Mouse (Mus musculus) intestine, embryonic 14.5 days (tissue): ENCODE data around the gene Usp37. TPM values are rescaled to one million over a fixed set of nuclear protein-coding genes. Genes with fewer than 3 reads are reported as not detected.
"Not testable (repeated sequence)": the region's sequence is repeated elsewhere in the genome, so short reads cannot be mapped to it uniquely, and the experiment has no call there.

Experiments used
- ATAC-seq: fragments of 200-750 bp; cut with Nextera tagmentation; replicated peaks from 2 replicates; pipeline ENCODE4 v1.8.0; 2017; ENCODE audit warnings: low read depth, moderate number of reproducible peaks, moderate TSS enrichment, moderate library complexity; ENCODE audit not compliant: low FRiP score, low TSS enrichment
- DNase-seq: peaks from one replicate; pipeline ENCODE4 v3.0.0-alpha.2; 2018; ENCODE audit warnings: low spot score
- H3K27ac ChIP-seq: fragments of 300-500 bp; sonication (generic); 2 replicates; pipeline ENCODE4 v1.5.1; 2014; ENCODE audit warnings: low read depth, mild to moderate bottlenecking, control low read depth
- H3K27me3 ChIP-seq: fragments of 300-500 bp; sonication (generic); replicated peaks from 2 replicates; pipeline ENCODE4 v1.6.1; 2014; ENCODE audit warnings: low read length, control low read depth; ENCODE audit not compliant: control insufficient read depth, insufficient read depth
- H3K36me3 ChIP-seq: fragments of 300-500 bp; sonication (generic); 2 replicates; pipeline ENCODE4 v1.6.1; 2014; ENCODE audit warnings: low read length, control low read depth; ENCODE audit not compliant: control insufficient read depth, insufficient read depth
- H3K4me1 ChIP-seq: fragments of 300-500 bp; sonication (generic); replicated peaks from 2 replicates; pipeline ENCODE4 v1.6.1; 2014; ENCODE audit warnings: low read length, control low read depth, mixed read lengths; ENCODE audit not compliant: control insufficient read depth, insufficient read depth
- H3K4me2 ChIP-seq: fragments of 300-500 bp; sonication (generic); 2 replicates; pipeline ENCODE4 v1.6.1; 2014; ENCODE audit warnings: low read length
- H3K4me3 ChIP-seq: fragments of 300-500 bp; sonication (generic); 2 replicates; pipeline ENCODE4 v1.5.1; 2014; ENCODE audit warnings: low read depth, low read length, control low read depth, mixed read lengths
- H3K9ac ChIP-seq: fragments of 300-500 bp; sonication (generic); 2 replicates; pipeline ENCODE4 v1.6.1; 2014; ENCODE audit warnings: mild to moderate bottlenecking, low read length
- H3K9me3 ChIP-seq: fragments of 300-500 bp; sonication (generic); 2 replicates; pipeline ENCODE4 v1.6.1; 2016; ENCODE audit warnings: low read length, control low read depth; ENCODE audit not compliant: control insufficient read depth
- WGBS: fragments of 180-500 bp; shearing (Covaris S2); extraction: QIAGEN DNeasy Blood & Tissue Kit; methylation state at CpG from one replicate; pipeline ENCODE4 v1.1.7; 2014; 5-methylcytosine and 5-hydroxymethylcytosine counted together
- polyA plus RNA-seq: library from polyadenylated mRNA; unstranded; fragments of >200 nt; fragmentation: Nextera tagmentation; extraction: Ambion mirVana; gene quantifications from 2 replicates; pipeline ENCODE4 v1.2.1, GENCODE M21; 2014

Gene Usp37
- polyA plus RNA-seq, 1 experiment from 2014 or later = 34.8 TPM

GRCm38 (mm10) chr1:74542451-74542961, 1.6 kb downstream of the Usp37 start, which contains the start of gene Plcd4:
TSS of gene Plcd4 (plus strand) at chr1:74542888.
- no peak within 1 kb of the TSS for H3K4me3 ChIP-seq
- WGBS = 6% methylated on average over 6 of the region's 6 CpGs
- no peaks in the 10 kb centered on the region for H3K36me3 ChIP-seq
- no peaks in the 10 kb centered on the region for H3K4me1 ChIP-seq
- no peak within 1 kb of the TSS for H3K4me2 ChIP-seq
- DNase-seq = no peak
- H3K27me3 ChIP-seq = no peaks in the 10 kb centered on the region
- H3K27ac ChIP-seq = no peak within 1 kb of the TSS
- no peak for ATAC-seq
- no peak within 1 kb of the TSS for H3K9ac ChIP-seq
- no peaks in the 10 kb centered on the region for H3K9me3 ChIP-seq

- H3K4me1 ChIP-seq = no peaks in the 10 kb centered on the region
- no peak overlapping the region for H3K9ac ChIP-seq
- no peak overlapping the region for H3K4me2 ChIP-seq
- DNase-seq = no peak
- H3K9me3 ChIP-seq = no peaks in the 10 kb centered on the region
- no peak overlapping the region for H3K27ac ChIP-seq
- no peaks in the 10 kb centered on the region for H3K27me3 ChIP-seq
- no peak for ATAC-seq
- H3K4me3 ChIP-seq = no peak overlapping the region
- no peaks in the 10 kb centered on the region for H3K36me3 ChIP-seq
Observed at GRCm38 (mm10) chr1:74538650-74539049, 5.4 kb downstream of the Usp37 start.

- ATAC-seq (no peak), DNase-seq (no peak)
- no peak overlapping the region for H3K27ac ChIP-seq
- no peak overlapping the region for H3K4me3 ChIP-seq
- H3K9me3 ChIP-seq = no peaks in the 10 kb centered on the region
- H3K9ac ChIP-seq = no peak overlapping the region
- H3K27me3 ChIP-seq = no peaks in the 10 kb centered on the region
- H3K4me2 ChIP-seq = no peak overlapping the region
- 92% methylated on average over 7 of the region's 7 CpGs for WGBS
- no peaks in the 10 kb centered on the region for H3K4me1 ChIP-seq
- H3K36me3 ChIP-seq = peaks cover 93% of the 10 kb centered on the region
Observed at GRCm38 (mm10) chr1:74528589-74528988, 15.5 kb downstream of the Usp37 start.

DNA sequence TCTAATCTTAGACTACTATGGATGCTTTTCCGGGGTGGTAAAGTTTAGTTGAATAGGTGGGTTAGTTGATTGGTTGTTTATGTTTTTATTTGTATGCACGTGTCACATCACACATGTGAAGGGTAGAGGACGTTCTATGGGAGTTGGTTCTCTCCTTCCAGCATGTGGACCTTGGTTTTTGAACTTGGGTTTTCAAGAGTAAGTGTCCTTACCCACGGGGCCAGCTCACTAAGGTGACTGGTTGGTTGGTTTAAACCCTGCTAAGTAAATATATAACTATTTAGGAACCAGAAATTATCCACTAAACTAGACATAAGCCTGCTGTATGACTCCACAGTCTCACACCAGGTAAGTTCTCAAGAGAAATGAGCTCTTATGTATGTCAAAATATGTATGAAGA, 19.3 kb downstream of the Usp37 start:
- Histone ChIP-seq H3K27me3 (no peaks in the 10 kb centered on the region), H3K27ac (no peak overlapping the region), H3K4me2 (no peak overlapping the region), H3K36me3 (peaks cover 96% of the 10 kb centered on the region), H3K4me3 (no peak overlapping the region), H3K9ac (no peak overlapping the region), H3K9me3 (no peaks in the 10 kb centered on the region), H3K4me1 (no peaks in the 10 kb centered on the region)
- WGBS = 91% methylated on average over 4 of the region's 4 CpGs
- no peak for DNase-seq
- ATAC-seq = no peak

DNA sequence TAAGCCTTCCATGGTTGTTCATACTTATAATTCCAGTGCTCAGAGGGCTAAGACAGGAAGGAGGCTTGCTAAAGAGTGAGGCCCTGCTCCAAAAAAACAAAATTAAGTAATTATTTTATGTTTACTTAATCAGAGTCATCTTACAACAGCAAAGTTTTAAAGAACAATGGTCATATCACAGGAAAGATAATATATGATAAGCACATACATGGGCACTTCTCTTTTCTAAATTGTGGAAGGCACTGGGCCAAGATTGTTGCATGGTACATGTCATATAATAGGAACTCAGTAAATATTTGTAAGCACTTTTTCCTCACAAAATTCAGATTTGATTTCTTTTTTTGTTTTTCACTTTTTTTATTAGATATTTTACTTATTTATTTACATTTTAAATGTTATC, 24.2 kb downstream of the Usp37 start:
- Histone ChIP-seq H3K4me1 (no peaks in the 10 kb centered on the region), H3K27me3 (no peaks in the 10 kb centered on the region), H3K36me3 (peaks cover 70% of the 10 kb centered on the region), H3K4me3 (no peak overlapping the region), H3K27ac (no peak overlapping the region), H3K9ac (no peak overlapping the region), H3K4me2 (no peak overlapping the region), H3K9me3 (no peaks in the 10 kb centered on the region)
- DNase-seq (no peak), ATAC-seq (no peak)

- H3K27ac ChIP-seq, H3K4me3 ChIP-seq, H3K27me3 ChIP-seq, H3K4me1 ChIP-seq, H3K9me3 ChIP-seq, ATAC-seq, H3K9ac ChIP-seq, H3K4me2 ChIP-seq, DNase-seq: not testable (repeated sequence)
- H3K36me3 ChIP-seq = peaks cover 32% of the 10 kb centered on the region
- WGBS = 85% methylated on average over 1 of the region's 1 CpGs
Observed at GRCm38 (mm10) chr1:74512999-74513398, 31.1 kb downstream of the Usp37 start.

DNA sequence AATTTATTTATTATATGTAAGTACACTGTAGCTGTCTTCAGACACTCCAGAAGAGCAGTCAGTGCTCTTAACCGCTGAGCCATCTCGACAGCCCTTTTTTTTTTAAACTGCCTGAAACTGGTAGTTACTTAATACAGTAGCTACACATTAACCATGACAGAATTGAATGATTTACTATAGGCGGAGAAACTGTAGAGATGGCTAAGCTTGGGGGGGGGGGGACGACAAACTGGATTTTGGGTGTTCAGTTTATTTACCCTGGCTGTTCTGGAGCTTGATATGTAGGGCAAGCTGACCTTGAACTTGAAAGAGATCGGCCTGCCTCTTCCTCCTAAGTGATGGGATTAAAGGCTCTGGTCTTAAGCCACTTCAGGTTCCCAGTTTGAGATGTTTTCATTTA, 32.8 kb downstream of the Usp37 start:
- no peak overlapping the region for H3K9ac ChIP-seq
- H3K4me2 ChIP-seq = no peak overlapping the region
- no peaks in the 10 kb centered on the region for H3K9me3 ChIP-seq
- WGBS = 95% methylated on average over 5 of the region's 5 CpGs
- no peaks in the 10 kb centered on the region for H3K27me3 ChIP-seq
- no peak overlapping the region for H3K27ac ChIP-seq
- peaks cover 17% of the 10 kb centered on the region for H3K4me1 ChIP-seq
- H3K4me3 ChIP-seq = no peak overlapping the region
- no peak for DNase-seq
- H3K36me3 ChIP-seq = peaks cover 21% of the 10 kb centered on the region; the same call in 1 of the 2 replicates
- no peak for ATAC-seq

DNA sequence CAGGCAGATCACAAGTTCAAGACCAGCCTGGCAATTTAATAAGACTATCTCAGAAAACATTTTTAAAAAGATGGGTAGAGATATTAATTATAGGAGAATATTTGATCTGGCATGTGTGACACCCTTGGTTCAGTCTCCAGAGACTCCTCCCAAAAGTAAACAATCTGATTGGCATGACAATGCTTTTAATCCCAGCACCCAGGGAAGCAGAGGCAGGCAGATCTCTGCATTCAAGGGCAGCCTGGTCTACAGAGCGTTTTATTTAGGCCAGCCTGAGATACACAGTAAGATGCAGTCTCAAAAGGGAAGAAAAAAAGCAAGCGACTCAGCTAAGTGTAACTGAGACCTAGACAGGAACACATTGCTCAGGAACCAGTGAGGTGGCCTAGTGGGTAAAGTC, 36.3 kb downstream of the Usp37 start:
- 0 out of 2 replicates have a peak, but pooled peaks cover 14% of the 10 kb centered on the region for H3K36me3 ChIP-seq
- DNase-seq (no peak), ATAC-seq (no peak)
- H3K9me3 ChIP-seq = no peaks in the 10 kb centered on the region
- no peak overlapping the region for H3K27ac ChIP-seq
- peak overlapping the region; percentile 88; the same call in 1 of the 2 replicates for H3K9ac ChIP-seq
- WGBS = 95% methylated on average over 2 of the region's 2 CpGs
- H3K27me3 ChIP-seq = no peaks in the 10 kb centered on the region
- H3K4me1 ChIP-seq = peaks cover 23% of the 10 kb centered on the region
- no peak overlapping the region for H3K4me3 ChIP-seq
- peak overlapping the region; percentile 59 for H3K4me2 ChIP-seq

GRCm38 (mm10) chr1:74506471-74506881, 37.6 kb downstream of the Usp37 start:
- Histone ChIP-seq H3K4me2 (peak overlapping the region; percentile 59), H3K9me3 (no peaks in the 10 kb centered on the region), H3K27ac (peak overlapping the region; percentile 85), H3K9ac (peak overlapping the region; percentile 88), H3K36me3 (0 out of 2 replicates have a peak, but pooled peaks cover 8% of the 10 kb centered on the region), H3K4me3 (peak overlapping the region; percentile 79), H3K4me1 (peaks cover 23% of the 10 kb centered on the region), H3K27me3 (no peaks in the 10 kb centered on the region)
- ATAC-seq = no peak
- DNase-seq = peak; percentile 89
- WGBS = under 1% methylated on average over 34 of the region's 34 CpGs
